Mouse (Mus musculus): Measurements from ENCODE around the gene Nfs1.

DNA sequence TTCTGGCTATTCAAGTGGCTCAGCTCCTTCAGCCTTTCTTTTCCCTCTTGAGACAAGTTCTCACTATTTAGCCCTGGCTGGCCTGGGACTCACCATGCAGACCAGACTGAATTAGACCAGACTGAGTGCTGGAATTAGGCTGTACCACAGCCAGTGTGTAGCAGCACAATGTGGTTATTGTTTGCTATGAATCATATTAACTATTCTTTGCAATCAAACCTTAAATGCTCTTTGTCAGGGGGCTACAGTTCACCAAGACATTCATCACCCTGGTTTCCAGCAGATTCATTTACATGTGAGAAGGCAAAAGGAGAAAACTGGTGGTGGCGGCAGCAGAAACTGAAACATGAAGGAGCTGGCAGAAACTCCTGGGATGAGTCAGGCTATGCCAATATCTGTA lies 54.2 kb downstream of the Nfs1 start:
- TF ChIP-seq POLR2A (IDR thresholded peaks at IDR 0.05; ENCODE audit: extremely low read depth, insufficient read depth, low read length): no peak
- TF ChIP-seq CTCF (IDR thresholded peaks at IDR 0.05; ENCODE audit: extremely low read depth, insufficient read depth, low read length): no peak

Measured in cortical plate, adult 2 months (tissue).